Mouse (Mus musculus) lung, embryonic 15.5 days (tissue): ENCODE results near the gene Nhlrc1. TPM values are rescaled to one million over a fixed set of nuclear protein-coding genes. Genes with fewer than 3 reads are reported as not detected.

Experiments
- ATAC-seq: fragments of 200-750 bp; cut with Nextera tagmentation; 2 replicates; pipeline ENCODE4 v1.8.0; 2017; ENCODE audit warnings: moderate number of reproducible peaks, borderline replicate concordance; ENCODE audit not compliant: low FRiP score, low TSS enrichment; ENCODE audit errors: extremely low read depth
- H3K27ac ChIP-seq: fragments of 300-500 bp; sonication (generic); 2 replicates; pipeline ENCODE4 v1.5.1; 2015; ENCODE audit warnings: moderate library complexity, mild to moderate bottlenecking, inconsistent platforms
- H3K27me3 ChIP-seq: fragments of 300-500 bp; sonication (generic); 2 replicates; pipeline ENCODE4 v1.6.1; 2015; ENCODE audit warnings: inconsistent platforms
- H3K36me3 ChIP-seq: fragments of 300-500 bp; sonication (generic); 2 replicates; pipeline ENCODE4 v1.6.1; 2015; ENCODE audit warnings: inconsistent platforms
- H3K4me1 ChIP-seq: fragments of 300-500 bp; sonication (generic); 2 replicates; pipeline ENCODE4 v1.6.1; 2015; ENCODE audit warnings: inconsistent platforms
- H3K4me2 ChIP-seq: fragments of 300-500 bp; sonication (generic); 2 replicates; pipeline ENCODE4 v1.6.1; 2015; ENCODE audit warnings: inconsistent platforms, mild to moderate bottlenecking, moderate library complexity
- H3K4me3 ChIP-seq: fragments of 300-500 bp; sonication (generic); 2 replicates; pipeline ENCODE4 v1.5.1; 2015; ENCODE audit warnings: mild to moderate bottlenecking, inconsistent platforms
- H3K9ac ChIP-seq: fragments of 300-500 bp; sonication (generic); 2 replicates; pipeline ENCODE4 v1.6.1; 2015; ENCODE audit warnings: inconsistent platforms
- H3K9me3 ChIP-seq: fragments of 300-500 bp; sonication (generic); 2 replicates; pipeline ENCODE4 v1.6.1; 2016; ENCODE audit warnings: inconsistent platforms
- WGBS: fragments of 180-500 bp; shearing (Covaris S2); methylation state at CpG from one replicate; pipeline ENCODE4 v1.1.7; 2015; 5-methylcytosine and 5-hydroxymethylcytosine counted together
- polyA plus RNA-seq: library from polyadenylated mRNA; unstranded; fragments of >200 nt; fragmentation: Nextera tagmentation; extraction: Ambion mirVana; gene quantifications from 2 replicates; pipeline ENCODE4 v1.2.1, GENCODE M21; 2015

Nhlrc1 gene
- polyA plus RNA-seq, 1 experiment from 2014 or later, result 4.3 TPM

DNA sequence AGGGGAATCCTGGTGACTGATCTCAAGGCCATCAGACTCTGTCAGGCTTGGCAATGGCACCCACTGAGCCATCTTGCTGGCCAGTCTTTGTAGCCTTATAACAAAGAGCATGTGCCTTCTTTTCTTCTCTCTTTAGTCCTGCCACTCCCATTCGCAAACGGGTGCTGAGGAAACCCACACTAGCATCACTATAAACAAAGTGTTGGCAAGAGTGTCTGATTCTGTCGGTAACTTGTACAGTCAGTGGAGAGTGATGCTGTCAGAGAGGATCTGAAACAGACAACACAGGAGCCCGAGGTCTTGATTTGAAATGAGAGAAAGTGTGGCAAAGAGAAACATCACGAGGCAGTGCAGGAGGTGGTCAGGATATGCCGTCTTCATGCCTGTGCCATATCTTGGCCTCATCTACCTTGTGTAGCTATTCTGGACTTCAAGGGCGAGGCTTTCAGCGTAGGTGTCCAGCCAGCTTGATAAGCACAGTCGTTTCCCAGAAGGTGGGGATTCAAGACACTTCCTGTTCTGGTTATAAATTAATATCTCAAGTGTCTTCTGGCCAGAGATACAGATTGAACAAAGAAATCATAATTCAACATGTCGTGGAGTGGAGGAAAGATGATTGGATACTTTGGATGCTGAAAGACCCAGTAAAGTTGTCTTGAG lies 44.2 kb downstream of the Nhlrc1 start:
- H3K4me2 ChIP-seq, result no peak overlapping the region
- H3K27me3 ChIP-seq, result no peaks in the 10 kb centered on the region
- WGBS, result 42% methylated on average over 10 of the region's 10 CpGs
- no peak overlapping the region for H3K27ac ChIP-seq
- H3K9me3 ChIP-seq, result no peaks in the 10 kb centered on the region
- H3K4me3 ChIP-seq, result no peak overlapping the region
- H3K36me3 ChIP-seq, result no peaks in the 10 kb centered on the region
- no peak overlapping the region for H3K9ac ChIP-seq
- no peak for ATAC-seq
- H3K4me1 ChIP-seq, result 0 out of 2 replicates have a peak, but pooled peaks cover 3% of the 10 kb centered on the region

DNA sequence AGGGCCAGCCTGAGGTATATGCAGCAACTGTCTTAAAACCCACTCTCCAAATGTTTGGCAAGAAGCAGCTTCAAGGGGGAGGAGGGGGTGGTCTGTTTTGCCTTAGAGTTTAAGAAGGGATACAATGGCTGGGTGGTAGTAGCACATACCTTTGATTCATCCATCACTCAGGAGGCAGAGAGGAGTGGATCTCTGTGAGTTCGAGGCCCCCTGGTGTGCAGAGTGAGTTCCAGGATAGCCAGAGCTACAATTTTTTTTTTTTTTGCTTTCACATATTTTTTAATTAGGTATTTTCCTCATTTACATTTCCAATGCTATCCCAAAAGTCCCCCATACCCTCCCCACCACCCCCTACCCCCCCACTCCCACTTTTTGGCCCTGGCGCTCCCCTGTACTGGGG lies 46.0 kb downstream of the Nhlrc1 start:
- H3K4me3 ChIP-seq, result no peak overlapping the region
- H3K4me2 ChIP-seq, result no peak overlapping the region
- H3K9me3 ChIP-seq, result no peaks in the 10 kb centered on the region
- no peak overlapping the region for H3K27ac ChIP-seq
- H3K36me3 ChIP-seq, result no peaks in the 10 kb centered on the region
- 81% methylated on average over 2 of the region's 2 CpGs for WGBS
- H3K9ac ChIP-seq, result no peak overlapping the region
- no peaks in the 10 kb centered on the region for H3K4me1 ChIP-seq
- ATAC-seq, result no peak
- no peaks in the 10 kb centered on the region for H3K27me3 ChIP-seq

DNA sequence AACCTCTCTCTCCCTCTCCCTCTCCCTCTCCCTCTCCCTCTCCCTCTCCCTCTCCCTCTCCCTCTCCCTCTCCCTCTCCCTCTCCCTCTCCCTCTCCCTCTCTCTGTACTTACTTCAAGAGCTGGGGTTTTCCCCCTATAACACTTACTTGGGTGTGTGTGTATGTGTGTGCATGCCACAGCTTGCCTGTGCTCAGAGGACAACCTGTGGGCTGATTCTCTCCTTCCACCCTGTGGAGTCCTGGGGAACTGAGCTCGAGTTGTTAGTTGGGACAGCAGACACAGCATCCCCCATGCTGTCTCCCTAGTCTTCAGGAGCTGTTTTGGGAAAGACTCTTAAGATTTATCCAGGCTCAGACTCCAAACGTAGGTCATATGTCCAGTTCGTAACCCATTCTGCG lies 47.3 kb downstream of the Nhlrc1 start:
- Histone ChIP-seq H3K4me3 (no peak overlapping the region), H3K9ac (no peak overlapping the region), H3K36me3 (no peaks in the 10 kb centered on the region), H3K9me3 (no peaks in the 10 kb centered on the region), H3K4me2 (no peak overlapping the region), H3K27me3 (no peaks in the 10 kb centered on the region), H3K4me1 (no peaks in the 10 kb centered on the region), H3K27ac (no peak overlapping the region)
- ATAC-seq, result no peak; the same call in 1 of the 2 replicates
- 70% methylated on average over 4 of the region's 4 CpGs for WGBS

Other genes with a start within 250 kb of the Nhlrc1 start
- gene Kif13a, start 85.0 kb downstream of the Nhlrc1 start, polyA plus RNA-seq, result 30.6 and 32.5 TPM in 2 replicates
- 9.8 and 10.5 TPM in 2 replicates for gene Kdm1b, start 28.6 kb upstream of the Nhlrc1 start, polyA plus RNA-seq
- 22.2 and 23.8 TPM in 2 replicates for gene Tpmt, start 29.9 kb upstream of the Nhlrc1 start, polyA plus RNA-seq
- gene Dek, start 91.4 kb upstream of the Nhlrc1 start, polyA plus RNA-seq, result 307 and 327 TPM in 2 replicates
- gene Rnf144b, start 107.8 kb upstream of the Nhlrc1 start, polyA plus RNA-seq, result 1.1 and 1.3 TPM in 2 replicates